Mouse (Mus musculus) kidney, adult 9 months (tissue): ENCODE measurements at regions not wholly inside any gene's neighbourhood (a gene's known extent, or its start where the extent isn't known, plus 50 kb on each side); places are given as distances from the start of the nearest gene placed in this dataset.

Source experiments
- DNase-seq: peaks from one replicate; pipeline ENCODE4 v3.0.0; 2022

DNA sequence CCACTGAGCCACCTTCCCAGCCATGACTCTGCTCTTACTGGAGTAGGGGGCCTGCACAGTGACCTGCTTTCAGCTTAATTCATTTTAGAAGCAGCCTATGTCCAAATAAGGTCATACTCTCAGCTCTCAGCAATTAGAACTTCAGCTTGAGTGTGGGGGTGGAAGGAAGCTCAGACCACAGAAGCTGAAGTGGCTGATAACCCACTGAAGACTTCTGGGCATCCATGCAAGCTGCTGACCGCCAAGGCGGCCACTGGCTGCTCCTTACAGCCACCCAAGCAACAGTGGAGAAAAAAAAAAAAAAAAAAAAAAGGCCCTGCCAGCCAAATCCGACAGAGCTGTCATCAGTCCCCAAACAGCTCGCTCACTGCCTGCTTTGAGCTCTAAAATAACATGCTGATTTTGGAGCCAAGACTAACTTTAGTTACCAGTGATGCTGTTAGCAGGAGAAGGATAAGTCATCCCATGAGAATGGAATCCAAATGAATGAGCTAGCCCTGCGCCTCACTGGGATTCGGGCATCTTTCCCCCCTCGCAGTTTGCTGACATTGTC is 133.0 kb upstream of the Hs6st1 start:
- no peak for DNase-seq

GRCm38 (mm10) chr1:35936362-35937093 is 131.7 kb upstream of the Hs6st1 start:
- DNase-seq: no peak

DNA sequence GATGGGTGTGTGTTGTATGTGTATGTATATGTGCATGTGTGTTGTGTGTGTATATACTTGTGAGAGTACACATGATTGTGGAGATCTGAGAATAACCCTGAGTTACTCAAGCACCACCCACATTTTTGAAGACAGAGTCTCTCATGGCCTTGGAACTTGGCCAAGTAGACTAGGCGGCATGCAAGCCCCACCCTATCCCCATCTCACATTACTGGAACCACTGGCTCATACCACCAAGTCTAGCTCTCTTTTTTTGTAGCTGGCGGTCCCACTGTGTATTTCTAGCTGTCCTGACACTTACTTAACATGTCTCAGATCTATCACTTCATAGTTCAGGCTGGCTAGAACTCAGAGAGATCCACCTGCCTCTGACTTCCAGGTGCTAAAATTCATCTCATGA is 128.0 kb upstream of the Hs6st1 start:
- no peak for DNase-seq

DNA sequence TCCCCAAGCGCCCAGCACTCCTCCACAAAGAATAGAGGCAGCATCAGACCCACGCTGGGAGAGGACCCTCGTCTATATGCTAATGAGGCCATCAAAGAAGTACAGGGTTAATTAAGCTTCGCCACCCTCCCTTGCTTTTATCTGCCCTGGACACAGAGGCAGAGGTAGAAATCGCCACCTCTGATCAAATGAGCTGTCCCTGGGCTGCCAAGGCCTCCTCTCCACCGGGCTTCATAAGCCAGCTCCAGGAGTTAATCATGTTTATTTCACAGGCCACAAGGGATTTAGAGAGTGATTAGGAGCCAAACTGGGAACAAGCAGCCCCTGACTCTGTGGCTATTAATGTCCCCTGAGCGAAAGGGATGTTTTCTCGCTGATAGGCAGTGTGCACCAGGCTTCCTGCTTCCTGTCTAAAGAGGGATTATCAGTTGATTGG is 126.5 kb upstream of the Hs6st1 start:
- DNase-seq: no peak

DNA sequence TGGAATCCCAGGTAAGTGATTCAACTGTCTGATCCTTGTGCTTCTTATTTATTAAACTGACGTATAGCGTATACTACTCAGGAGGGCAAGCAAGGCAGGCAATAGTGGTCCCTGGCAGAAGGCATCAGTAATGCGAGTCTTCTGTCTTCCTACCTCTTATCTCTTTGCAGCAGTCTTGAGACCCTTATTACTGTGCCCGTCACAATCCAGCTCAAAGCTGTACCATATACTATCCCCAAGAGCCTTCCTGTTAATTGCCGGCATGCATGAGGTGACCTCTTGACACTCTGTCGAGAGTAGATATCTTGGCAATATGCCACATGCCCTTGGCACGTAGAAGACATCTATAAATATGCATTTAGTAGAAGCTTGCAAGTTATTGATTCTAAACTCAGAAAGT is 126.0 kb upstream of the Hs6st1 start:
- no peak for DNase-seq

GRCm38 (mm10) chr1:35943800-35944199 is 124.4 kb upstream of the Hs6st1 start:
- DNase-seq: no peak

GRCm38 (mm10) chr1:35944376-35944775 is 123.8 kb upstream of the Hs6st1 start:
- no peak for DNase-seq

DNA sequence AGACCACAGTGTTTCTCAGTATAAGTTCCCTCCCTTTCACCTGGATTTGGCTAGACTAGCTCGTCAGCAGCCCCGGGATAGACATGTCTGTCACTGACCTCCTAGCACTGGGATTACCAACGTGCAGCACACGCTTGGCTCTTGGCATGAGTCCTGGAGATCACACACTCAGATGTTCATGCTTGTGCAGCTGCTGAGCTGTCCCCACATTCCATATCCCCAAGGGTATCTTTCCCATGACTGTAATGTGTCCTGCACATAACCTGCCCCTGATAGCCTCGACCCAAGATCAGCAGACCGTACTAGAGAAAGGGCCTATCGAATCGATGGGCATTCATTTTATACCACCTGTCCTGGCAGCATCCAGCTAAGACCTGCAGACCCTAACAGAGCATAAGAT is 123.4 kb upstream of the Hs6st1 start:
- no peak for DNase-seq

DNA sequence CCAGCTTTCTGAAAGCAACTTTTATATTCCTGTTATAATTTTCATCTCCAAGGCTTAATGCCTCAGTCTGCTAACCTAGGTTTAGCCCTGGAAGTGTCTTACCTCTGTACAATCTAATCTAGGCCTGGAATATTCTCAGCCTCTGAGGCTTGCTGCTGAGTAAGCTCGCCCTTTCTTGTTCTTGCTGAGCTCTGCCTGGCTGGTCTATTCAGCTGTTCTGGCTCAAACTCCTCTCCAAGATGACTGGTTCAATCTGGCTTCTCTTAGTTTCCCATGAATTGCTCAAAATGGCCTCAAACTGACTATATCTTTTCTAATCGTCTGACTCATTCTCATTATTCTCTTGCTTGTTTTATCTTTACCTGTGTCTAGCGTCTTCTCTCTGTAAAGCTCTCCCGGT is 122.6 kb upstream of the Hs6st1 start:
- no peak for DNase-seq

GRCm38 (mm10) chr1:35948104-35948503 is 120.1 kb upstream of the Hs6st1 start:
- DNase-seq: no peak

DNA sequence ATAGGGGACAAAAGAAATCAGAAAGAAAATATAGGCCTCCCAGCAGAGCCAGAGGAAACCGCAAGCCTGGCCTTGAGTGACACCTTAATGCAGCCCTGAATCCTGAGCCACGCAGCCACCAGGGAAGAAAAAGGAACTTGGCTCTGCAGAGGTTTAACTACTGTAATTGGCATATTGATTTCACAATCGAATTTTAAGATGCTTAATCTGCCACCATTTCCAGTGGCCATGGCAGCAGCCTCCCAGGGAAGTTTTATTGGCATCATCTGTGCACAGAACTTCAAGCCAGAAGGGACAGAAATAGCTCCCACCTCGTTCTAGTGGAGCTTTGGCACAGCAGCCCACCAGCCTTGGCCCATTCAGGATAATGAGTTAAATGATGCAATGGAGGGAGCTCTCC is 117.1 kb upstream of the Hs6st1 start:
- DNase-seq: no peak

- DNase-seq: no peak
These were observed 114.5 kb upstream of the Hs6st1 start for GRCm38 (mm10) chr1:35953721-35954120.

DNA sequence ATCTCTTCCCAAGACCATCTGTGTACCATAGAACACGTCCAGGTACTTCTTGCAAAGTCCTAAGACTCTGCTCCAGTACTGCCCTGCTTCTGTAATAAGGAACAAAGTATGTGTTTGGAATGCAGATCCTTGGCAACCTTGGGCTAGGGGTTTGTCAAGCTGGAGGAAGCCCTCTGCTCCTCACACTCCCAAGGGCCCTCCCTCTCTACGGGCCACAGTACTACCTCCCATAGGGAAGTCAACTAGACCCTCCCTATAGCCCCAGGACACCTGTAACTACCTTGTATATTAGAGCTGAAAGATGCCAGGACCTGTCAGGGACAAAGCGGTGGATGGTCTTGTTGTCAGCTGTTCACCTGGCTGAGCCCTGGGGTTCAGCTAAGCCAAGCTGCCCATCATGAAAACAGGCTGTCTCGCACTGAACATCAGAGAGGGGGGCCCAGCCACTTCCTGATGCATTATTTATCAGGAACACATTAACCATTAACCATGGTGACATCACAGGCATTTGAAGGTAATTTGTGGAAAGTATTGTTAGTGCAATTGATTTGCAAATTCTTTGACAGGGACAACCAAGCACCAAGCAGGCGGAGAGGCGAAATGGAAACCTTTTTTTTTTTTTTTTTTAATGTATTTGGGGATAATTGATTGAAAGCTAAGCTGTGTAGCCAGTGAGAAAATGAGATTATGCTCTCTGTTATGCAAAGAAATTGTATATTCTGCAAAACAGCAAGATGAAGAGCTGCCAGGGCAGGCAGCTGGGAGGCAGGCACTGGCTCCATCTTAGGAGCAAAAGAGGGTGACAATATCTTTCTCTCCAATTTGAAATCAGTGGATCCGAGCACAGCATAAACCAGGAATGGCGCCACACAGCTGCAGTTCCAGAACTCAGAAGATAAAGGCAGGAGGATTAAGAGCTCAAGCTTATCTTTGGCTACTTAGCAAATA is 110.5 kb upstream of the Hs6st1 start:
- peak; percentile 13 for DNase-seq

DNA sequence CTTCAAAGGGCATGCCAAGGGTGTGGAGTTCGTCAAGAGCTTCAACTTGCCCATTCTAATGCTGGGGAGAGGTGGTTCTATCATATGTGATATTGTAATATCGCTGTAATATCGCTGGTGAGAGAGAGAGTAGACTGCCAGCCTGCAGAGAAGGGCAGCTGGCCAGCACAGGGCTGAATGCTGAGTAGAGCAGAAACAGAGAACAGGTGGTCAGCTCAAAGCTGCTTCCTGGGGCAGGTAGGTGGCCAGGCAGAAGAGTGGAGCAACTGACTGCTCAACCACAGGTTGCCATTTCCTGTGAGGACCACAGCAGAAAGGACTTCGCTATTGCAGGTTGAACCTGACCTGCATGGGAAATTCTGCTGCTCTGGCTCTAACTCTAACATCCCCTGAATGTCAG is 108.5 kb upstream of the Hs6st1 start:
- DNase-seq: no peak

DNA sequence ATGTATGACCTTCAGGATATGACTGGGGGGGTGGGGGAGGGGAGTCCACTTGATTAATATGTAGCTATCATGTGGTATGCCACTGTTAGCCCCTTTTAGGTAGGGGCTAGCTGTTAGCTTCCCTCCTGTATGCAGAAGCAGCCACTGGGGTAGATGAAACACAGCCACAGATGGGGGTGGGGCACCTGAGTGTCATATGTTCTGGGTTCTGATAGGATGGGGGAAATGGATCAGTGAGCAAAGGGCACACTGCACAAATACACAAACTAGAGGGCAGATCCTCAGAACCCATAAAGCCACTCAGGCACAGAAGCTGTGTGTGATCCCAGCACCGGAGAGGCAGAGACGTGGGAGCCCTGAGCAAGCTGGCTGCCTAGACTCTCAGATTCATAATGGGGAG is 107.4 kb upstream of the Hs6st1 start:
- no peak for DNase-seq

- DNase-seq: no peak
These were observed 106.3 kb upstream of the Hs6st1 start for GRCm38 (mm10) chr1:35961923-35962322.

GRCm38 (mm10) chr1:35968489-35968888 is 99.7 kb upstream of the Hs6st1 start:
- DNase-seq: no peak

- DNase-seq: no peak
These were observed 96.6 kb upstream of the Hs6st1 start for GRCm38 (mm10) chr1:35971435-35972189.

DNA sequence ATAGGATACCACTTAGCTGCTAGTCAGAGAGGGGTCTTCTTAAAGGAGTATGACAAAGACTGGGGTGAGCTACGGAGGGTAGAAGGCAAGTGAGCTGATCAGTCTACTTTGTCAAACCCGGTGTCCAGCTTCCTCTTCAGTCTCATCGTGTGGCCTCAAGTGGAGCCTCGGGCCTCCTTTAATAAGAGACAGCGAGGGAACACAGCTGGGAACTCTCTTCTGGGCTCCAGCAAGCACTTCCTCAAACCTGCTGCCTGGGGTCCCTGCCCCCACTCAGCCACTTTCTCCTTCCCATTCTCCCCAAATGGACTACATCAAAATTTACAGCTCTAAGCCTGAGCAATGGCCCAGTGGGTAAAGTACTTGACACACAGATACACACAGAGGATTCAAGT is 96.0 kb upstream of the Hs6st1 start:
- DNase-seq: no peak

- peak; percentile 38 for DNase-seq
These were observed 94.8 kb upstream of the Hs6st1 start for GRCm38 (mm10) chr1:35973386-35973785.

- no peak for DNase-seq
These were observed 92.5 kb upstream of the Hs6st1 start for GRCm38 (mm10) chr1:35975611-35976208.

GRCm38 (mm10) chr1:35976528-35976927 is 91.7 kb upstream of the Hs6st1 start:
- no peak for DNase-seq

- DNase-seq: no peak
These were observed 90.1 kb upstream of the Hs6st1 start for GRCm38 (mm10) chr1:35978116-35978515.
